Mouse (Mus musculus) spleen, adult 10 weeks (tissue): Measurements from ENCODE around the gene Armc5. TPM values are rescaled to one million over a fixed set of nuclear protein-coding genes. Genes with fewer than 3 reads are reported as not detected.

ENCODE experiments used
- polyA plus RNA-seq: library from polyadenylated mRNA; stranded (reverse); fragments of 350-450 nt; fragmentation: Illumina TruSeq; extraction: RNeasy Lipid Tissue Mini Kit (QIAGEN cat#74804); gene quantifications from one replicate; pipeline ENCODE4 v1.2.3, GENCODE M21; 2015; ENCODE audit warnings: low replicate concordance; ENCODE audit not compliant: insufficient read depth

The Armc5 gene
- 3.1 TPM for polyA plus RNA-seq

DNA sequence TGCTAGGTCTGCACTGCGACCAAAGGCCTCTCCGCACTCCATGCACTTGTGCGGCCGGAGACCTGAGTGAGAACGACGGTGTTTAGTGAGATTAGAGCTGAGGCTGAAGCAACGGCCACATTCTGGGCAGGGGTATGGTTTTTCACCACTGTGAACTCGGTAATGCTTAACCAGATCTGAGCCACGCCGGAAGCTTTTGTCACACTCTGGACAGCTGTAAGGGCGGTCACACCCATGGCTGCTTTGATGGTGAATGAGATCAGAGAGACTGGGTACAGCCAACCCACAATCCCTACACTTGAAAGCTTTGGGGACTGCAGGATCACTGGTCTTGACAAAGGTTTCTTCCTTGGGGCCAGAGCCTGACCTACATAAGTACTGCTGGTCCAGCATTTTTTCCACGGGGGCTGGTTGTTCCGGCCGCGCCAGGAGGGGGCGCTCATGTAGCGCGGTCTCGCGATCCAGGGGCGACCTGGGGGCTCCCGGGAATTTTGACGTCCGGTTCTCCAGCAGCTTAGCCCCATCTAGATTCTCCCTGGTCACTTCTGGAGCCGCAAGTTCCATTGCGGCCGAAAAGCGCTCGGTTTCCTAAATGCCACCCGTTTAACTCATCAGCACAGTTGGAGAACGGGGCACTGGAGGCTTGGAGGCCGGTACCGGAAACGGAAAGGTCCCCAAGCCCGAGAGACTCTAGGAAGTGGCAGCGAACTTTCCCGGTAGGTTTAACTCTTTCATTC lies at the start of gene Armc5:
Armc5 (plus strand) TSS at position 487 of the 737 bp plus-strand sequence.

DNA sequence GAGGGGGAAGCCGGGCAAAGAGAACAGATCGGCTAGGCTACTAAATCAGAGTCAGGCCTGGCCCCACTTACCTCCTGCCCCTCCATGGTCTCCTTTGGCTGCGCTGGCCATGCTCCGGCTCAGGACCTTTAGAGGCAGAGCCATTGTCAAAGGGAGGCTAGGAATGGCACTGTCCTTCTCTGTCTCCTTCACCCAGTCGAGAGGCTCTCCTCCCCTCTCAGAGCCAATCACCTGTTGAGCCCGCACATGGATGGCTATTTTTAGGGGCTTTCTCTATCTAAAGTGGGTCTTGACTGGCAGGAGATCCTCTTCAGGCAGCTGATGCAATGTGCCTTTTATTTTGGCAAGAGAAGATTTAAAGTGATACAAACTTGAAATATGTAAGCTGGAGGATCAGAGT lies 31.0 kb upstream of the Armc5 start, which contains the start of gene Cox6a2:
Cox6a2 (minus strand) TSS at position 236 of the 400 bp plus-strand sequence.

DNA sequence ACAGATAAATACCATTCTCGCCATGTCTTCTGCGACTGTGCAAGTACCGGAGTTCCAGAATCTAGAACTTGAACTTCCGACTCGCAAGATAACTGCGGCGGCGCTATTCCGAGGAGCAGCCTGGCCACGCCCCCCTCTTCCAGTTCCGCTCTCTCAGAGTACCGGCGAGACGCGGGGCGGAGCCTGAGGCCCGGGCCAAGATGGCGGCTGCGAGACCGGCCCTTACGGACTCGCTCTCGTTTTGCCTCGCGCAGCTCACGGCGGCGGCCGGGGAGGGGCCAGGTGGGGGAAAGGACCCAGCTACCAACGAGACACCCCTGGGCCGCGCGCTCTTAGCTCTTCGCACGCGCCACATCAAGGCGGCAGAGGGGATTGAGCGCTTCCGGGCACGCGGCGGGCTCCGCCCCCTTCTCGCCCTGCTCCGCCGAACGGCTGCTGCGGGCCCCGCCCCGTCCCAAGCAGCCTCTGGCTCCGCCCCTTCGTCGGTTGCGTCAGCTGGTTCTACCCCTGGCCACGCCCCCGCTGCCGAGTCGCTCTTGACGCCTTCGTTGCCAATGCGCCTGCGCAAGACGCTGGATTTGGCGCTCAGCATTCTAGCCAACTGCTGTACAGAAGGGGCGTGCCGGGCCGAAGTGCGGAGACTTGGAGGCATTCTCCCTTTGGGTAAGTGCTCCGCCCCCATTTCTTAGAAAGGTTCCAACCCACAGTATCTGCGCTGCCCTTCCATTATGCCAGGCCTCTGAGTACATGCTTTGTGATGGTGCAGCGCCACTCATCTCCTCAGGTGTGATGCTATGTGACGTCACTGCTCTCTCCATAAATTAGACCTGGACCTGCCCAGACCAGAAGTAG lies 1.0 kb downstream of the Armc5 start, which contains the start of gene 9130023H24Rik:
9130023H24Rik (minus strand) TSS at position 105 of the 852 bp plus-strand sequence.

DNA sequence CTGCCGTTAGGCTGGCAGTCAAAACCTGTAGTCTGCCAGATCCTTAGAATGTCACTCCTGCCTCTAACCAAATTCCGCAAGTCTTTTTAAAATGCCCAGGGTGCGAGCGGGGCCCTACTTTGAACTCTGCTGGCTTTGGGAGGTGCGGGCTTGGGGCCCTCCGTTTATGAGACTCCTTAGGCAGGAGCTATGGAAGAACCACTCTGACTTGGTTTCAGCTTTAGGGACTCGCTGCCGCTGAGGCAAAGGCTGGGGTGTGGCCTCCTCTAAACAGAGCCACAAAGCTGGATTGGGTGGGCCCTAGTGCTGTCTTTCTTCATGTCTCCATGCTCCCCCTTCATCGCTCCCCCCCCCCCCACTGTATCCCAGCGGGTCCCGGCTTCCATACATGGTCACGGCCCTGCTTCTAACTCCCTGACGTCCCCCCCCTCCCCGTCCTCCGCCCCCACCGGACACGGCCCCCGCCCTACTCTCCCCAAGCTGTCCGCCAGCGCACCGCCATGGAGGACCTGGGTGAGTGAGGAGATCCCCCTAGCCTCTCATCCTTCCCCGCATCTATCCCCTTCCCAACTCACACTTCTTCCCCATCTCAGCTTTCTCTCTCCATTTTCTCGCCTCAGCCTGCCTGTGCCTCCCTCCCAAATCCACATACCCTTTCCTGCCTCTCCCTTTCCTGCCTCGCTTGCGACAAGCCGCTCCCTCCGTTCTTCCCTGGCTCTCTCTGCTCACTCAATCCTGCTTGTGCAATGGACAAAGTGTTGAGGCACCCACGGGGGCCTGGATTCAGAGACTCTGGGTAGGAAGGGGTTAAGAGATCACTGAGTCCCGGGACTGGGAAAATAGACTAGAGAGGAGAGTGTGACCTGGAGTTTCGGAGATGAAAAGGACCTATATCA lies 9.6 kb downstream of the Armc5 start, which contains the start of gene Tgfb1i1:
Tgfb1i1 (plus strand) TSS at position 317 of the 896 bp plus-strand sequence.

GRCm38 (mm10) chr7:128265411-128265810 lies 28.3 kb downstream of the Armc5 start, which contains the start of gene Slc5a2:
Gene Slc5a2, plus strand, starts transcription at chr7:128265657.

Other genes with a start within 250 kb of the Armc5 start
- 39.8 TPM for gene Pycard, start 243.5 kb upstream of the Armc5 start, polyA plus RNA-seq
- gene Trim72, start 233.4 kb upstream of the Armc5 start, polyA plus RNA-seq: 0.18 TPM
- gene Itgam, start 174.7 kb upstream of the Armc5 start, polyA plus RNA-seq: 22.2 TPM
- gene Gm49368, start 174.7 kb upstream of the Armc5 start, polyA plus RNA-seq: 2.1 TPM
- gene Itgax, start 107.8 kb upstream of the Armc5 start, polyA plus RNA-seq: 99.5 TPM
- gene Itgad, start 83.0 kb upstream of the Armc5 start, polyA plus RNA-seq: 93.2 TPM
- 0.69 TPM for gene Cox6a2, start 31.0 kb upstream of the Armc5 start, polyA plus RNA-seq
- 5.1 TPM for gene 9130023H24Rik, start 689 bp downstream of the Armc5 start, polyA plus RNA-seq
- 13.0 TPM for gene Tgfb1i1, start 9.5 kb downstream of the Armc5 start, polyA plus RNA-seq
- gene Slc5a2, start 28.3 kb downstream of the Armc5 start, polyA plus RNA-seq: not detected
- gene BC017158, start 60.8 kb downstream of the Armc5 start, polyA plus RNA-seq: 21.1 TPM
- 160 TPM for gene Rgs10, start 181.4 kb downstream of the Armc5 start, polyA plus RNA-seq
- gene Tial1, start 224.4 kb downstream of the Armc5 start, polyA plus RNA-seq: 222 TPM